Mouse (Mus musculus) c-Kit-positive CD71-positive TER-119-negative erythroid progenitor cells, embryonic 14.5 days (primary cell): ENCODE results near the gene Gm17581.
"Not testable (repeated sequence)": the region's sequence is repeated elsewhere in the genome, so short reads cannot be mapped to it uniquely, and the experiment has no call there.

Experiments
- DNase-seq: peaks from one replicate; pipeline ENCODE4 v3.0.0-alpha.2; 2013; ENCODE audit warnings: low read depth

Gene Gm17581

GRCm38 (mm10) chr2:155737803-155738202, 2.1 kb upstream of the Gm17581 start:
- no peak for DNase-seq

GRCm38 (mm10) chr2:155736936-155737335, 1.3 kb upstream of the Gm17581 start:
- DNase-seq = no peak

DNA sequence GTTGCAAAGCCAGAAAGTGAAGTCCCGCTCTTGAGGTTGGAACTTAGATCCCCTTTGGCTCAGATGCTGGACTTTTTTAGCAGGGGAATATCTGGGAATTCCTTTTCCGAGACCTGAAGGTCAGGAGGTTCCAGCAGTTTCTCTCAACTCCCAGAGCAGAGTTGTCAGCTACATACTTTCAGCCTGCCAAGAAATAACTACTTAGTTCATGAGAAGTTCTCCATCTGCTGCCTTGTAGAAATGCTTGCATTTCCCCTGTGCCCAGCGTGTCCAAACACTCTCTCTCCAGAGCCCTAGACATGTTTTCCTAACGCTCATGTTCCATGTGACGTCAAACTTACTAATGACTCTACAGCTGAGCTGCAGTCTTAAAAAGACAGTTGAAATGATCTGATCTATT, 586 bp downstream of the Gm17581 start:
- no peak for DNase-seq

DNA sequence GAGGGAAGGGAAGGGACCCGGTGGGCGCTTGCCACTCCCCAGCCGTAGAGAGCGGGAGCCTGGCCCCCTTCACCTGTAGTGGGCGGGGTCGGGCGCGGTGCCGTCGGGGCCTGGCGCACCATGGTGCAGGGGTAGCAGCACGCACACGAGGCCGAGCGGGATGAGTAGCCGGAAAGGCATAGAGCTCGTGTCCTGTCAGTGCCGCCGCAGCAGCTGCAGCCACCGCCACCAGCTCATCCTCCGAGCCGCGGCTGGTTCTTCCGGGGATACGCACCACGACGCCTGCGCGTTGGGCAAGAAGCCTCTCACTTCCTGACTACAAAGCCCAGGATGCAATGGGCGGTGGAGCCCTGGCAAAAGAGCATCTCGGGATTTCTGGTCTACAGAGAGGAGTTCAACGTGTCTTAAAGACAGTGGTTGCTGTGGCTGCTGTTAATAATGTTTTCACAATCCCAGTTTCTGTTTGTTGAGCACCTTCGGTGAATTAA, 6.5 kb downstream of the Gm17581 start, which contains the start of gene Edem2:
Edem2 (minus strand) TSS at position 318 of the 488 bp plus-strand sequence.
- DNase-seq = peak; percentile 93

- DNase-seq = no peak
Measured at GRCm38 (mm10) chr2:155728742-155729141, 6.9 kb downstream of the Gm17581 start.

- no peak for DNase-seq
Measured at GRCm38 (mm10) chr2:155727764-155728395, 7.8 kb downstream of the Gm17581 start.

GRCm38 (mm10) chr2:155726302-155726701, 9.4 kb downstream of the Gm17581 start:
- no peak for DNase-seq

GRCm38 (mm10) chr2:155724526-155724925, 11.1 kb downstream of the Gm17581 start:
- no peak for DNase-seq

DNA sequence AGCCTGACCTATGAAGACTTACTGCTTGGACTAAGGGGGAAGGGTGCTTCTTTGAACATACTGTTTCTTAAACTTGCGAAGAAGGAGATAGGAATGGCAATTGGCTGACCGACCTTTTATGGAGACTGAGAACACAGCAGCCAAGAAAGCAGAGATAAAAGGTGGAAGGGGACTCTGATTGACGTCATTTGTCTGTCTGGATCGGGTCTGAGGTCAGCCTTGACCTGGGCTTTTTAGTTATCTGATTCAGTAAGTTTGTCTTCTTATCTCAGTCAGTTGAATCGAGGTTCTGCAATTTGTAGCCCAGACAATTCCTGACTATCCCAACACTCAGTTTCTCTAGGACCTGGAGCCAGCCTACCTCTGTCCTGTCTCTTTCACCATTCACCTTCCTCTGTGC, 11.6 kb downstream of the Gm17581 start:
- no peak for DNase-seq

- DNase-seq = no peak
Measured at GRCm38 (mm10) chr2:155720585-155720984, 15.1 kb downstream of the Gm17581 start.

GRCm38 (mm10) chr2:155717082-155717990, 18.3 kb downstream of the Gm17581 start:
- no peak for DNase-seq

DNA sequence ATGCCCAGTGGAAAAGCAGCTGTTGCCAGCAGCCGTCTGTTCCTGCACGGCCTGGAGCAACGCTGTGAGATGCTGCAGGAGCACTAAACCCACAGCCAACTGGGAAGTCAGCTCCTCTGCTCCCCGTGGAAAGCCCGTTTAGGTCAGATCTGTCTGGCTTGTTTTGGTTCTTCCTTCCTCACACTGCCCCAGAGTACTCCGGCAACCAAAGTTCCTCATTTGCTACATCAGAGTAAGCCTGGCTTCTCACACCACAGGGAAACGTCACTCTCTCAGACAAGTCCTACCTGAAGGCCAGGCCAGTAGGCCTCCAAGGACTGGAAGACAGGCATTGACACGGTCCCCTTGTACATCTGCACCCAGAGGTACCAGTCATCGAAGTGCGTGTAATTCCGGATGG, 25.1 kb downstream of the Gm17581 start:
- no peak for DNase-seq

GRCm38 (mm10) chr2:155707251-155707650, 28.4 kb downstream of the Gm17581 start:
- no peak for DNase-seq

DNA sequence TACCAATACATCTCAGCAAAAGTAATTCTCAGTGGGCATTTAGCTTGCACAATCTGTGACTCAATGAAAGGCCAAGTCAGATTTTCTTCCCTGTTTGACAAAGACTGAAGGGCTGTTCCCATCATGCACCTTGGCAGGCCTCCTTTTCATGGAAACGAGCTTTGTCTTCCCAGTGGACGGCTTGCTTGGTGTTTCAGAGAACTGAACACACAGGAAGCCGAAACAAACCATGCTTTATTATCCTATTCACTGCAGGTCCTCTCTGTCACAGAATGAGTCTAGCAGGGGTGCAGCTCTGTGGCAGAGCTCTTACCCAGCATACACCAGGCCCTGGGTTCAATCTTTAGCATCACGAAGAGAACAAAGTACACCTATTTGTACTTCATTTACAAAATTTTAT, 32.0 kb downstream of the Gm17581 start:
- DNase-seq = no peak

- no peak for DNase-seq
Measured at GRCm38 (mm10) chr2:155701399-155701919, 34.2 kb downstream of the Gm17581 start.

DNA sequence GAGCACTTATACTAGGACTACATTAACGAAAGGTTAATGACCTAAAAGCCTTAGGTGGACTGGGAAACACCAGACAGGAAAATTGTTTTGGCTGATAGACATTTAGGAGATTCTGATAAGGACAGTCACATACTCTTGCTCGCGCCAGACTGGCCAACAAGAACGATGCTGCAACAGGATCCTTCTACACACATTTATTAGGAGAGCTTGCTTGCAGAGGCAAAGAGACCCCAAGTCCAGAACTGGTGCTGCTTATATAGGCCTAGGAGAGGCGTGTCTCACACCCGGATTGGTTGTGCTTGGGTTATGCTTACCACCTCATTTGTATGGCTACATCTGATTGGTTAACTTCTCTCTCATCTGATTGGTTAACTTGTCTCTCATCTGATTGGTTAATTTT, 37.2 kb downstream of the Gm17581 start:
- DNase-seq = not testable (repeated sequence)

DNA sequence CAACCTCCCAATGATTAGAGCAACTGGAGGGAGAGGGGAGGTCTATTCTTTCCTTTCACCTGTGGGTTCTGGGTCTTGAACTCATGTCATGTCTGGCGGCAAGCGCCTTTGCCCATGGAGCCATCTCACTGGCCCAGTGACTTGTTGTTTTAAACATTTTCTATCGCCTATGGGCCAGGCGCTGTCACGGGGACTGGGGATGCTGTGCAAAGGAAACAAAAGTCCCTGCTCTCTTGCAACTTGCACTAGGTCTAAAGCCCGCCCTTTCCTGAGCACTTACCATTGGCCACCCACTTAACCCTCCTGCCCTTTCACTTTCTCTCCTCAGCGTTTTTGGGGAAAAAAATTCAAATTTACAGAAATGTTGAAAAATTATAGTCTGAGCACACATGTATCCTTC, 38.8 kb downstream of the Gm17581 start:
- no peak for DNase-seq

- peak; percentile 82 for DNase-seq
Measured at GRCm38 (mm10) chr2:155696091-155696558, 39.5 kb downstream of the Gm17581 start.

- no peak for DNase-seq
Measured at GRCm38 (mm10) chr2:155695316-155695715, 40.4 kb downstream of the Gm17581 start.

- no peak for DNase-seq
Measured at GRCm38 (mm10) chr2:155694564-155694963, 41.1 kb downstream of the Gm17581 start.

DNA sequence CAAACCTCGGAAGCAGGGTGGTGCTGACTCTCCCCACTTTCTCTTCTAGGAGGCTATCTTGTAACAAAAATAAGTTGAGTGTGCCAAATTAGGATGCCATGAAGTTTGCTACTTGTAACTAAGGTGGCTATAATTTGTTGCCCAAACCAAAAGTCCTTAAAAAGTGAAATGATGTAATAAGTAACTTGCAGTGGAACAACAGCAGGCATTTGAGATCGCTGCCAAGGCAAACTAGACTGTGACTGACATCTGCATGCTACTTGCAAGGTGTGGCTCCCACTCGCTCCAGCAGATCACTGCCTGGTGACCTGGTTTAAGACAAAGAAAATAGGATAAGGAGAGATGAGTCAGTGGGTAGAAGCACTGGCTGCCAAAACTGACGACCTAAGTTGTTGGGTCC, 42.5 kb downstream of the Gm17581 start:
- DNase-seq = no peak

- peak; percentile 94 for DNase-seq
Measured at GRCm38 (mm10) chr2:155691723-155692493, 43.8 kb downstream of the Gm17581 start, which contains the start of gene Trpc4ap. Gene Trpc4ap, minus strand, starts transcription at chr2:155692384.
